Mouse (Mus musculus): ENCODE measurements around the gene Fbxo28.

DNA sequence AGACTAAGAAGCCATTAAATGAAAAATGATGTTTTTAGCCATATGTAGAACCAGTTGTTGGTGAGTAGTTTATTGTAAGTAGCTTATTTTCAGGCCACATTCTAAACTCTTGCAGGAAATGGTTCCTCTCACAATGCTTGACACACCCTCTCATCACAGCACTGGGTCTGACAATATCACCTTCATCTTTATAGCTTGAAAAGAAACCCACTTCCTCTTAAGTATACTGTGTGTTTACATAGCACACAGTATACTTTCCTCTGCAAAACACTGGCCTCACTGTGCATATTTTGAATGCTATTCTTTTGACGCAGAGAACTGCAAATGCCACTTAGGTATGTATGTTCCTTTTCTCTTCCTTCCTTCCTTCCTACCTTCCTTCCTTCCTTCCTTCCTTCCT is 16.7 kb upstream of the Fbxo28 start:
- TF ChIP-seq CTCF (IDR thresholded peaks at IDR 0.05; ENCODE audit: low read depth) (no peak), EP300 (IDR thresholded peaks at IDR 0.05; ENCODE audit: low read depth) (no peak)

Data from liver, embryonic 14.5 days (tissue).